Mouse (Mus musculus) kidney, postnatal 25 days (tissue): ENCODE measurements at regions not wholly inside any gene's neighbourhood (a gene's known extent, or its start where the extent isn't known, plus 50 kb on each side); places are given as distances from the start of the nearest gene placed in this dataset.

Experiments used
- DNase-seq, 2 experiments: peaks; one replicate each; pipeline ENCODE4 v3.0.0; 2021; ENCODE audit warnings: mixed read lengths in 2 of 2

DNA sequence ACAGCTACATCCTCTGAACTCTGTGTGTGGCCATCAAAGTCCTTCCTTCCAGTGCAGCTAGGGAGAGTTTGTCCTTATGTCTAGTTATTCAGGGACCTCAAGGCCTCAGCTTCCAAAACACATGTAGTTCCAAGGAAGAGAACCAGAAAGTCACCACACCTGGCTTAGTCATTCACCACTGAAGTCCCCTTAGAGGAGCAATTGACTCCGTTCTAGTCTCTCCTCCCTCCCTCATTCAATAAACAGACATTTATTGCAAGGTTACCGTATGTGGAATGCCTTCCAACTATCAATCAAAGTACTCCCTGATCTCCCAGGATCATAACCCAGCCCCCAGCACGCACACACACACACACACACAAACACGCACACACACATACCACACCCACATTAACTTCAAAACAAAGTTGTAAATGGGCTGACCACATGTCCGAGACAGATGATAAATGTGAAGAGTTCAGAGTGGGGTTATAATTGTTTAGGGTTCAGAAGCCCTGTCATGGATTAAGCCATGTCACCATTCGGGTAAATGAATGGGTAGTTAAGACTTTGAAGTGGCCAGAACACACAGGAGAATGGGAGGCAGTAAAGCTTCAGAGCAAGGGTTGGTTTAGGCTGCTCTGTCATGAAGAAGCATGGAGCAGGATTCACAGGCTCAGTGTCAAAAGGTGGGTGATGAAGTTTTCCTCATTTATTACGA lies 141.4 kb downstream of the Irs2 start:
- no peak for DNase-seq

DNA sequence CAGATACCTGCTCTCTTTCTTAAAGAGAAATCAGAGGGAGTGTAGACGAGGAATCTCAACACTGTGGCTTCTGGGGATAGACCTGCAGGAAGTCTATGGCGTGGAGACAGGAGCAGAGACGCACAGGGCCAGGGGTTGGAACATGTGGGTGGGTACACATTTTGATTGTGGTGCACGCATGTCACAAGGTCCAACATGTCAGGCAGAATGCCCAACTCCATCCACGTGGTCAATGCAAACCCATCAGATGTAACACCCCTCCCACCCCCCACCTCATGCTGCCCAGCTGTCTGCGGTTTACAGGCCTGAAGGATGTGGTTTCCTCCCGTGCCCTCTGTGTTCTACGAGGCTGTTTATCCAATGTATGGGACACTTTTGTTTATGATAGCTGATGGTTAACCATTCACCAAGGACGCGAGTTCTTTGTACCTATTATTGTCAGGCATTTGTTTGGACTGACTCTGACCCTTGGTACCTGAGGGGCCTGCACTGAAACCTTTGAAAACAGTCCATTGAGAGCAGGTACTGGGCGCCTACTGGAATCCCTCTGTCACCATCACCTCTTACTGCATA lies 142.2 kb downstream of the Irs2 start:
- DNase-seq: peak in 1 of 2 experiments; percentile 35

DNA sequence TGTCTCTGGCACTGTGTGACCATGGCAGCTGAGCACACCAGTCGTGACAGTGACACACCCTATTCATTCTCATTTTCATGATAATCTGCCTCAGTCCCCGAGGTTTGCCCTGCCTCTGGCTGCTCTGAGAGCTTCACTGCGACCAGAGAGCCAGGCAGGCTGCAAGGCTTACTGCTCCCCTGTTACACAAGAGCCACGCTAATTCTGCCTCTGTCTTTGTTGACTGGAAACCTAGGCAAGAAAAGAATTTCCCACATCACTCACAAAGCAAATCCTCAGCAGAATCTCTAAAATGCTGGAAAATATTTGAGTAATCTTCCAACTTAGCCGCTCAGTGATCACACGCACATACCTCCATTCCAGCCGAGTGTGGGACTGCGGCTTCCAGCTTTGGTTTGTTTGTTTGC lies 142.8 kb downstream of the Irs2 start:
- peak in 1 of 2 experiments; percentile 14 for DNase-seq

DNA sequence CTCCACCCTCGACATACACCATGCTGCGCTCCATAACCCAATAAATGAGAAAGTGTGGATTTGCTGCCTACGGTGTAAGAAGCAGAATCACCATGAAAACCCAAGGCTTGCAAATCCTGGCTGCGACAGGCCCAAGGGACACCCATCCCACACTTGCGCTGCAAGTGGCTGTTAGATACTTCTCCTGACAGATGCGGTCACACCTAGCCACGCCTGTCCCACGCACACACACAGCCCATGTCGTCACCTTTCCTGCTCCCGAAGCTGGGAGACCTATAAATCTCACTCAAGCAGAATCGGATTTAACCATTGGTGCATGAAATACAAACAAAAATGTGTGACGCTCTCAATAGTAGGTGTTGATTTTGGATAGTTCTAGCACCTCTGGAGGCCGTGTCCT lies 145.8 kb downstream of the Irs2 start:
- DNase-seq: no peak

DNA sequence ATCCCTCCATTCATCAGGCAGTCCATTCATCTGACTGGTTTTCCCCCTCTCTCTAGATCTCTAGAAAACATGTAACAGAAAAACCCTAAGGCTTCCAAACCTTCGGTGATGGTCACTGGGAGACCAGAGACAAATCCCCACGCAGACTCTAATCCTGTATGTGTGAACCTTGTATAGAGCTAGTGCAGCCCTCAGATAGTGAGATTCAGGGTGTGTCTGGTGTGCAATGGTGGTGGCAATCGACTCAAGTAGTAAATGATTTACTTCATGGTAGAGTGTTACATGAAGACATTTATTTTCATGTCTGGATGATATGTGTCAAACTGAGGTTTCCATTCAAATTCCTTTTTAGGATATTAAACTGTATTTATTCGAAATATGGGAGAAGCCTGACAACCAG lies 147.4 kb downstream of the Irs2 start:
- no peak for DNase-seq

GRCm38 (mm10) chr8:10857874-10858273 lies 150.4 kb downstream of the Irs2 start:
- no peak for DNase-seq

GRCm38 (mm10) chr8:10856996-10857720 lies 151.1 kb downstream of the Irs2 start:
- no peak for DNase-seq

DNA sequence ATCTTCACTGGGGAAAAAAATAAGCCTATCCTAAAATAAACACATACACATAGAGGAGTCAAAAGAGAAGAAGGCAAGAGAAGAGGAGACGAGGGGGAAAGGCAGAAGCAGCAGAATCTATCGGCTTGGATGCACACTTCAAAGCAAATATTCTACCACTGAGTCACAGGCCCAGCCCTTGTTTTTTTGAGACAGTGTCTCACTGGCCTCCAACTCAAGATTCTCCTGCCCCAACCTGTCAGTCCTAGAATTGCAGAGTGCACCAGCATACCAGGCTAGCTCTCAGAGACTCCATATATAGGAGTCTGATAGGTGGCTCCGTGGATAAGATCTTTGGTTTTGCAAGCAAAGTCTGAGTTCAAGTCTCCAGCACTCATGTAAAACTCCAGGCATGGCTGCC lies 152.6 kb downstream of the Irs2 start:
- DNase-seq: no peak

- no peak for DNase-seq
Observed at GRCm38 (mm10) chr8:10855131-10855530, 153.1 kb downstream of the Irs2 start.

GRCm38 (mm10) chr8:10854600-10854999 lies 153.7 kb downstream of the Irs2 start:
- DNase-seq: peak; percentile 32 to 81

DNA sequence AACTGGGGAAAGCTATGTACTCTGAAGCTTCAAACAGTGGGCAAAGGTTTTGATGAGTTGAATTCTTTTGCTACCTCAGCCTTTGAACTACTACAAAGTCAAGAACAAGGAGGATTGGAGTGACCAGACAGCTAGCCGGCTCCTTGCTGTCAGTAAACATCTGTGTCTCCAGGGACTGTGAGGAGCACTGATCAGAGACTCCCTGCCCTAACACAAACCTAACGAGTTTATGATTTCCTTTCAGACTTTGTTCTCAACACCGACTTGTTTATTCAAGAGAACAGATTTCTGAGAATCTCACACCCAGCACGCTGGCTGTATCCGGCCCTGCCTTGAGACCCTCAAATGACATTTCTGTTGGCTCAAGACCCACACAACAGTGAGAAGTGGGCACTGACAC lies 154.4 kb downstream of the Irs2 start:
- no peak for DNase-seq

DNA sequence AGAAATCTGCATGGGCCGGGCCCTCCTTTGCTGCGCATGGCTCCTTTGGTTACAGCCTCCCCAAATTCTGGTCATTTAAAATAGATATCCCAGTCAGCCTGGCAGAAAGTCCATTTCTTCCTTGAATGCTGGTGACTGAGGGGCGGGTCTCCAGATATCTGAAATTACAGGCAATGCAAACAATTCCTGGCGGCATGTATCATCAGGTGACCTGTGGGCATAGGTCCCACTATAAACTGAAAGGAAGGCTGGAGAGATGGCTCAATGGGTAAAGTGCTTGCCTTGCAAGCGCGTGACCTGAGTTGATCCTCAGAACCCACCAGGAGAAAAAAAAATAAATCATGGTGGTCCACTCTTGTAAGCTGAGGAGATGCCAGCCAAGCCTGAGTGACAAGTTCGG lies 158.3 kb downstream of the Irs2 start:
- no peak for DNase-seq

DNA sequence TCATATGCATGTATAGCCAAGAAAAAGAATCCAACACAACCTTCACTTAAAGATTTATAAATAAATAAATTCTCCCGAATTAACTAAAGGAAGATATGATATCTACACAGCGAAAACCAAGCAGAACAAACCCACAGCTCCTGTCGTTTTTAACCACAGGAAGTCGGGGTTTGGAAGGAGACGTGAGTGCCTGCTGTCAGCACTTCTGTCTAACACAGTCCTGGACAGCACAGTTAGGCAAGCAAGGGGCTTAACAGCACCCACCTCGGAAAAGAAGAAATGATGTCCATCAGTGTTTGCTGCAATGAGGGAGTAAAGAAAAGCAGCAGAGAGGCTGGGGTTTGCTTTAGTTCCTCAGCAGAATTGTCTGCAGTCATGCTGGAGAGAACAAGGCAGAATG lies 162.7 kb downstream of the Irs2 start:
- no peak for DNase-seq

GRCm38 (mm10) chr8:10840853-10841531 lies 167.3 kb downstream of the Irs2 start:
- no peak for DNase-seq

DNA sequence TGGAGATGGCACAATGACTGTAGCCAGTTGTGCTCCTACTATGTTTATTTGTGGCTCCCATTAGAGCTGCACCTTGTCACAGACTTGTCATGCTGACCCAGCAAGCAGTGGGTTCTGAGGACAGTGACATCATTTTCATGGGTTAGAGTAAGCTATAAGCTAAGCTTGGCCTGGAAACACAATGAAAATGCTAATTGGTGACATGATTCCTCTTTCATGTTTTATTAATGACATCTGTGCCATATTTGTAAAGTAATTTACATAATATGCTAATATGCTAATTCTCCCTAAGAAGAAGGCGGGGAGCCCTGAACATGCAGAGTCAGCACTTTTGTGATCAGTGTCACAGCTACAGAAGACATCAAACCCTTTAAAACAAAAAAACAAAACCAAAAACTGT lies 168.2 kb downstream of the Irs2 start:
- no peak for DNase-seq

- no peak for DNase-seq
Observed at GRCm38 (mm10) chr8:10835054-10835453, 173.2 kb downstream of the Irs2 start.

DNA sequence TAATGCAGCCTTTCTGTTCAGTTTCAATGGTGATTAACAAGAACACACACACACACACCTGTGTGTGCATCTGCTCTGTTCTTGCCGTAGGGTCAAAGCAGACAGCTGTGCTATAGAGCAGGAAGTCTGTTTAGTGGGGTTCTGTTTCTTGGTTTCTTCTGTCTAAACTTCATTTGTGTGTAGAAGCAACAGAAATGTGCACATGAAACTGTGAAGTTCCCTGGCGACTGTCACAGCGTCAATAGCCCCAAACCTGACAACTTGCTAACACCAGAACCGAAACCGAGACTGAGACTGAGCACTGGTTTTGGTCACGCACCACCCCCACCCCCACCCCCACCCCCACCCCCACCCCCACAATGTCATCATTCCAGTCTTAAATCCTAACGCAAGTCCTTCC lies 176.4 kb downstream of the Irs2 start:
- no peak for DNase-seq

- no peak for DNase-seq
Observed at GRCm38 (mm10) chr8:10831277-10831676, 177.0 kb downstream of the Irs2 start.

DNA sequence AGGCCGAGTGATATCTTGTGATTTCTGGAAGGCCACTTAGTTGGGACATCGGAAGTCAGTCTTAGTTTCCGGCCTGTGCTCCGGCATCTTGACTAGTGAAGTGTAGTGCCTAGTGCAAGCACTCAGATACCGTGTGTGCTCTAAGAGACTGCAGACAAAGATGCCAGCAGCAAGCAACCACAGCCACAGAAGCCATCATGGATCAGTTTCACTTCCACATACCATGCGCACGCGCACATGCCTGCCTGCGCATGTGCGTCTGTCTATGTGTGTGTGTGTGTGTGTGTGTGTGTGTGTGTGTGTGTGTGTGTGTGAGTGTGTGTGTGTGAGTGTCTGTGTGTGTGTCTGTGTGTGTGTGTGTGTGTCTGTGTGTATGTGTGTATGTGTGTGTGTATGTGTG lies 177.4 kb downstream of the Irs2 start:
- DNase-seq: no peak

DNA sequence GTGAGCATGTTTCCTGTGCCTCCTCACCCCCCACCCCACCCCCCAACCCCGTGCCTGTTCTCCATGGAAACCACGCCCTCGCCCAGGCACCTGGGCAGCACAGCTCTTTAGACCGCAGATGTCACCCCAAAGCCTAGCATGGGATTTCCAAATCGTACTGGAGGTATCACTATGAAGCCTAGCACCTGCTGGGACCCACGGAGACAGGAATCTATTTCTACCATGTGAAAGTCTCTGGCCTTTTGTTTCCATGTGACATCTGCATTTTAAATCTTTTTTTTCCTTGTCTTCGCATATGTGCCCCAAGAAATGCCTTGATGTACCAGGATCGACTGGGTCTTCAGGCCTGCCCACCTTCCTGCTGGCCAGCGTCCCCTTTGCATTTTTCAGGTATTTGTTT lies 179.7 kb downstream of the Irs2 start:
- DNase-seq: no peak

- peak; percentile 35 to 52 for DNase-seq
Observed at GRCm38 (mm10) chr8:10827560-10827959, 180.7 kb downstream of the Irs2 start.

GRCm38 (mm10) chr8:10825981-10826380 lies 182.3 kb downstream of the Irs2 start:
- no peak for DNase-seq

GRCm38 (mm10) chr8:10825192-10825926 lies 182.9 kb downstream of the Irs2 start:
- no peak for DNase-seq
